Mouse (Mus musculus): ENCODE results near the gene Hspa1b.
"Not testable (repeated sequence)": the region's sequence is repeated elsewhere in the genome, so short reads cannot be mapped to it uniquely, and the experiment has no call there.

The Hspa1b gene

GRCm38 (mm10) chr17:34981690-34982180, 22.7 kb upstream of the Hspa1b start, which contains the start of gene Lsm2:
Lsm2 (plus strand) TSS chr17:34981862.
- DNase-seq (ENCODE audit: low spot score), result peak; percentile 80

GRCm38 (mm10) chr17:34980655-34981054, 21.6 kb upstream of the Hspa1b start:
- no peak for DNase-seq (ENCODE audit: low spot score)

GRCm38 (mm10) chr17:34979631-34980030, 20.6 kb upstream of the Hspa1b start:
- DNase-seq (ENCODE audit: low spot score), result no peak

GRCm38 (mm10) chr17:34978239-34978638, 19.2 kb upstream of the Hspa1b start:
- no peak for DNase-seq (ENCODE audit: low spot score)

- DNase-seq (ENCODE audit: low spot score), result no peak
Measured at GRCm38 (mm10) chr17:34977000-34977399, 18.0 kb upstream of the Hspa1b start.

- DNase-seq (ENCODE audit: low spot score), result no peak
Measured at GRCm38 (mm10) chr17:34975581-34976492, 16.8 kb upstream of the Hspa1b start.

GRCm38 (mm10) chr17:34972069-34972749, 13.2 kb upstream of the Hspa1b start, which contains the start of the genes Hspa1a and Hspa1l:
Hspa1a (minus strand) TSS chr17:34972156.
Hspa1l (plus strand) TSS chr17:34972703.
- DNase-seq (ENCODE audit: low spot score), result peak; percentile 71

GRCm38 (mm10) chr17:34971694-34972068, 12.6 kb upstream of the Hspa1b start:
- DNase-seq (ENCODE audit: low spot score), result not testable (repeated sequence)

GRCm38 (mm10) chr17:34970850-34971249, 11.8 kb upstream of the Hspa1b start:
- DNase-seq (ENCODE audit: low spot score), result not testable (repeated sequence)

- DNase-seq (ENCODE audit: low spot score), result not testable (repeated sequence)
Measured at GRCm38 (mm10) chr17:34969822-34970221, 10.8 kb upstream of the Hspa1b start, which contains the start of gene Gm20481. Gm20481 (plus strand) TSS chr17:34969912.

- no peak for DNase-seq (ENCODE audit: low spot score)
Measured at GRCm38 (mm10) chr17:34965627-34966026, 6.6 kb upstream of the Hspa1b start.

GRCm38 (mm10) chr17:34964640-34965049, 5.6 kb upstream of the Hspa1b start:
- no peak for DNase-seq (ENCODE audit: low spot score)

- no peak for DNase-seq (ENCODE audit: low spot score)
Measured at GRCm38 (mm10) chr17:34962841-34963240, 3.8 kb upstream of the Hspa1b start.

- no peak for DNase-seq (ENCODE audit: low spot score)
Measured at GRCm38 (mm10) chr17:34962125-34962524, 3.1 kb upstream of the Hspa1b start.

GRCm38 (mm10) chr17:34960702-34961493, 1.9 kb upstream of the Hspa1b start:
- no peak for DNase-seq (ENCODE audit: low spot score)

- DNase-seq (ENCODE audit: low spot score), result no peak
Measured at GRCm38 (mm10) chr17:34959881-34960515, 960 bp upstream of the Hspa1b start.

GRCm38 (mm10) chr17:34958734-34959129, 306 bp downstream of the Hspa1b start:
- DNase-seq (ENCODE audit: low spot score), result not testable (repeated sequence)

GRCm38 (mm10) chr17:34957966-34958365, 1.1 kb downstream of the Hspa1b start:
- DNase-seq (ENCODE audit: low spot score), result not testable (repeated sequence)

- not testable (repeated sequence) for DNase-seq (ENCODE audit: low spot score)
Measured at GRCm38 (mm10) chr17:34957291-34957690, 1.7 kb downstream of the Hspa1b start.

- DNase-seq (ENCODE audit: low spot score), result no peak
Measured at GRCm38 (mm10) chr17:34956340-34956739, 2.7 kb downstream of the Hspa1b start.

- DNase-seq (ENCODE audit: low spot score), result no peak
Measured at GRCm38 (mm10) chr17:34955884-34956283, 3.2 kb downstream of the Hspa1b start.
